Mouse (Mus musculus): ENCODE results near the gene Adgrb2. TPM values are rescaled to one million over a fixed set of nuclear protein-coding genes. Genes with fewer than 3 reads are reported as not detected.
A peak's percentile ranks its signal among the peaks of the same experiment; 100 is the strongest.

The Adgrb2 gene
- polyA plus RNA-seq, 1 experiment from 2014 or later, result 2.6 TPM

DNA sequence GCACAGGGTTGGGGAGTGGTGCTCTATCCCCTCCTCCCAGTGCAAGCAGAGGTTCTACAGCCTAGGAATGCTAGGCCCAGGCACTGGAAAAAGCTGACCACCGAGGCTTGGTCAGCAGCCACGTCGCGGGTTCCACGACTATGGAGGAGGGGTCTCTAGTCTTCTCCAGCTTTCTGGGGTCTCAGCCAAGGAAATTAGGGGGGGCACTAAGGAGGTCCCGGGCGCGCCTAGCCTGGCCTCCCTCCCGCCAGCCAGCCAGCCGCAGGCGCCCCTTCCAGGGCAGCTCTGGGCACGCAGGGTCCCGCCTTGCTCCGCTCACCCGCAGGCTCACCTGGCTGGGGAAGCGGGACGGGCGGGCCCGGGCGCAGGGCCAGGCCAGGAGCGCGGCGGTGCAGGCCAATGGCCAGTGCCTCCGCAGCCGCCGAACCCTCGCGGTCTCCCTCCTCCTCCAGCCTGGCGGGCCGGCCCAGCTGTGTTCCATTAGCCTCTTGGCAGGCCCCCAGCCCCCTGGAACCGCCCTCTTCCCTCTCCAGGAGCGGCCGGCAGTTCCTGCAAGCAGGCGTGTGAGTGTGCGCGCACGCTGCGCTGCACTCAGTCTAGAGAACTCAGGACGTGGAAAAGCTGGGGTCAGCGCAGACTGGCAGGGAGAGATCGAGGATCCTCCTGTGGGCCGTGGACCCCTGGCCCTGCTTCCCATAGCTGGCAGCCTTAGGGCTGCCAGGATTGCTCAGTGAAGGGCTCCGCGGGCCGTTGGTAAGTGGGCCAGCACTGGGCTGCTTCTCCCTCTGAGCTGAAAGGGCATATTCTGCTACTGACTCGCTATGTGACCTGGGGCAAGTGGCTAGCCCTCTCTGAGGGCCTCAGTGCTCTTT lies 62.9 kb downstream of the Adgrb2 start, which contains the start of gene Col16a1:
TSS of gene Col16a1 (plus strand) at position 510 of the 872 bp plus-strand sequence.
- Histone ChIP-seq H3K27ac (replicated peaks in 1 of 2; ENCODE audit: control insufficient read depth in 1 of 2, insufficient read depth in 1 of 2, low read depth in 2 of 2, low read length in 2 of 2) (peak within 1 kb of the TSS; percentile 75 to 85), H3K4me3 (ENCODE audit: control insufficient read depth in 1 of 2, insufficient read depth in 1 of 2, low read depth in 1 of 2, low read length in 2 of 2) (peak within 1 kb of the TSS; percentile 48 to 55), H3K4me1 (ENCODE audit: control insufficient read depth in 2 of 2, insufficient read depth in 2 of 2, low read length in 2 of 2) (peaks cover 25 to 37% of the 10 kb centered on the region in 2 experiments), H3K4me2 (ENCODE audit: low read length) (peak within 1 kb of the TSS; percentile 88), H3K36me3 (ENCODE audit: control insufficient read depth, insufficient read depth, low read length) (no peaks in the 10 kb centered on the region), H3K27me3 (ENCODE audit: control insufficient read depth, insufficient read depth, low read length) (no peaks in the 10 kb centered on the region), H3K9me3 (ENCODE audit: control insufficient read depth, low read length) (no peaks in the 10 kb centered on the region), H3K9ac (ENCODE audit: low read length) (peak within 1 kb of the TSS; percentile 72)
- WGBS, result 3% methylated on average over 44 of the region's 46 CpGs
- ATAC-seq (ENCODE audit: insufficient number of reproducible peaks, insufficient read depth, low FRiP score, low read depth), result peak; percentile 79

DNA sequence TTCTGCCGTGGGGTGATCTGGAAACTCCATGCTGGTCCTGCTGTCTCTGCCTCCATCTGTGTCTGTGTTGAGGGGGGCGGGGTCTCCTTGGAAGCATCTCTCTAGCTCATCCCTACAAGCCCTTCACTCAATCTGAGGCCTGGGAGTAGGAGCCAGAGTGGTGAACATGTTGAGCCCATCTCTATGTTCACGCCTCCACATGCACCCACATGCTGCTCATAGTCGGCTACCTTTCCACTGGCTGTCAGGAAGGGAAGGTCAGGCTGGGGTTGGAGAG lies 63.5 kb downstream of the Adgrb2 start:
- H3K27ac ChIP-seq (replicated peaks in 1 of 2; ENCODE audit: control insufficient read depth in 1 of 2, insufficient read depth in 1 of 2, low read depth in 2 of 2, low read length in 2 of 2), result peak overlapping the region in 1 of 2 experiments; percentile 85; a peak in 3 of 4 replicates
- H3K9ac ChIP-seq (ENCODE audit: low read length), result peak overlapping the region; percentile 72
- WGBS, result 55% methylated on average over 4 of the region's 4 CpGs
- no peak for ATAC-seq (ENCODE audit: insufficient number of reproducible peaks, insufficient read depth, low FRiP score, low read depth)
- H3K9me3 ChIP-seq (ENCODE audit: control insufficient read depth, low read length), result no peaks in the 10 kb centered on the region
- peaks cover 25 to 39% of the 10 kb centered on the region in 2 experiments for H3K4me1 ChIP-seq (ENCODE audit: control insufficient read depth in 2 of 2, insufficient read depth in 2 of 2, low read length in 2 of 2)
- peak overlapping the region; percentile 88 for H3K4me2 ChIP-seq (ENCODE audit: low read length)
- no peaks in the 10 kb centered on the region for H3K36me3 ChIP-seq (ENCODE audit: control insufficient read depth, insufficient read depth, low read length)
- H3K4me3 ChIP-seq (ENCODE audit: control insufficient read depth in 1 of 2, insufficient read depth in 1 of 2, low read depth in 1 of 2, low read length in 2 of 2), result peak overlapping the region; percentile 48 to 55
- H3K27me3 ChIP-seq (ENCODE audit: control insufficient read depth, insufficient read depth, low read length), result no peaks in the 10 kb centered on the region

DNA sequence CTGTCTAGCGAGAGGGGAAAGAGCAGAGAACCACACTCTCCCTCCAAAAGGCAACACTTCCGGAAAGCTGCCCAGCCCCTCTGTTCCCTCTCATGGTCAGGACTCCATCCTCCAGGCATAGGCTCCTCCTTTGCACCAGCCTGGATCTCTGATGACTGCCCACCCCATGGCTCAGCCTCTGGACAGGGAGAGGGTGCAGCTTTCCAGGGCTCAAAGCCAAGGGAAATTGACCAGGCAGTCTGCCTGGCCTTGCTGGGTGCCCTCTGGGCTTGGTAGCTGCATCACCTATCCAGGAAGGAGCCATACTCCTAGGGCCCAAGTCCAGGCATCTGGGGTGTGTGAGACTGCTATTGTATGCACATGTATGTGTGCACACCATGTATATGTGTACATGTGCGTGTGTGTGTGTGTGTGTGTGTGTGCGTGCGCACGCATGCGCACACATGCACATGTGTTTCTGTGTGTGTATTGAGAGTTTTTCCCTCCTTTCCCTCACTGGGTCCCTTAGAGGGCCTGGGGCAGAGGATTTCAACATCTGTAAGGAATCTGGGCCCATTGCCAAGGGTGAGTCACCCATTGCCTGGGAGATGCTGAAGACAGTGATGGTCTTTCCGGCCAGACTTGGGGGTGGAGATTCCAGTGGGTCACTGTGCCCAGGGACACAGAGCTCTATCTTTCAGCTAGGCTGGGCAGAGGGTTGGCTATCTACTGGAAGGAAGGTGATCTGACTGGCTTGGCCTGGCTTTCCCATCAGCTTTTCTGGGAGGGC lies 65.6 kb downstream of the Adgrb2 start:
- no peak; the same call in 1 of the 2 replicates for ATAC-seq (ENCODE audit: insufficient number of reproducible peaks, insufficient read depth, low FRiP score, low read depth)
- WGBS, result 70% methylated on average over 8 of the region's 8 CpGs
- H3K9ac ChIP-seq (ENCODE audit: low read length), result peak overlapping the region; percentile 1; the same call in 1 of the 2 replicates
- H3K4me3 ChIP-seq (ENCODE audit: control insufficient read depth in 1 of 2, insufficient read depth in 1 of 2, low read depth in 1 of 2, low read length in 2 of 2), result no peak overlapping the region
- peaks cover 24 to 37% of the 10 kb centered on the region in 2 experiments for H3K4me1 ChIP-seq (ENCODE audit: control insufficient read depth in 2 of 2, insufficient read depth in 2 of 2, low read length in 2 of 2)
- no peaks in the 10 kb centered on the region; the same call in none of the 2 replicates for H3K27me3 ChIP-seq (ENCODE audit: control insufficient read depth, insufficient read depth, low read length)
- H3K27ac ChIP-seq (replicated peaks in 1 of 2; ENCODE audit: control insufficient read depth in 1 of 2, insufficient read depth in 1 of 2, low read depth in 2 of 2, low read length in 2 of 2), result peak overlapping the region; percentile 29 to 64
- H3K9me3 ChIP-seq (ENCODE audit: control insufficient read depth, low read length), result no peaks in the 10 kb centered on the region
- H3K4me2 ChIP-seq (ENCODE audit: low read length), result peak overlapping the region; percentile 18; the same call in 1 of the 2 replicates
- no peaks in the 10 kb centered on the region for H3K36me3 ChIP-seq (ENCODE audit: control insufficient read depth, insufficient read depth, low read length)

DNA sequence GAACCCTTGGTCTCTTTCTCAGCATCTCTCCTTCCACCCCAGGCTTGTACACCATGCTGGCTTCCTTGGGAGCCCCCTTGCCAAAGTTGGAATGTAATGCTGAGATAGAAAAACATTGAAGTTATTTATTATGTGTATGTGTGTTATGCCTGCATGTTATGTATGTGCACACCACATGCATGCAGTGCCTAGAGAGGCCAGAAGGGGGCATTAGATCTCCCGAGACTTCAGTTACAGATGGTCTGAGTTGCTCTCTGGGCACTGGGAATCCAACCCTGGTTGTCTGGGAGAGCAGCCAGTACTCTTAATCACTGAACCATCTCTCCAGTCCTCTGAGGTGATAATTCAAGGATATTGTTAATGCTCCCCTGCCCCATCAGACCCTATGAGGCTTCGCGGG lies 67.6 kb downstream of the Adgrb2 start:
- H3K9ac ChIP-seq (ENCODE audit: low read length), result no peak overlapping the region
- no peak overlapping the region for H3K4me2 ChIP-seq (ENCODE audit: low read length)
- no peaks in the 10 kb centered on the region for H3K36me3 ChIP-seq (ENCODE audit: control insufficient read depth, insufficient read depth, low read length)
- no peak overlapping the region for H3K4me3 ChIP-seq (ENCODE audit: control insufficient read depth in 1 of 2, insufficient read depth in 1 of 2, low read depth in 1 of 2, low read length in 2 of 2)
- WGBS, result 86% methylated on average over 3 of the region's 3 CpGs
- no peak overlapping the region for H3K27ac ChIP-seq (replicated peaks in 1 of 2; ENCODE audit: control insufficient read depth in 1 of 2, insufficient read depth in 1 of 2, low read depth in 2 of 2, low read length in 2 of 2)
- no peaks in the 10 kb centered on the region; the same call in none of the 2 replicates for H3K27me3 ChIP-seq (ENCODE audit: control insufficient read depth, insufficient read depth, low read length)
- H3K9me3 ChIP-seq (ENCODE audit: control insufficient read depth, low read length), result no peaks in the 10 kb centered on the region
- peaks cover 18 to 30% of the 10 kb centered on the region in 2 experiments for H3K4me1 ChIP-seq (ENCODE audit: control insufficient read depth in 2 of 2, insufficient read depth in 2 of 2, low read length in 2 of 2)
- ATAC-seq (ENCODE audit: insufficient number of reproducible peaks, insufficient read depth, low FRiP score, low read depth), result no peak

GRCm38 (mm10) chr4:130053111-130053510 lies 68.4 kb downstream of the Adgrb2 start:
- no peak overlapping the region for H3K9ac ChIP-seq (ENCODE audit: low read length)
- peaks cover 18 to 25% of the 10 kb centered on the region in 2 experiments for H3K4me1 ChIP-seq (ENCODE audit: control insufficient read depth in 2 of 2, insufficient read depth in 2 of 2, low read length in 2 of 2)
- no peak overlapping the region for H3K4me3 ChIP-seq (ENCODE audit: control insufficient read depth in 1 of 2, insufficient read depth in 1 of 2, low read depth in 1 of 2, low read length in 2 of 2)
- H3K9me3 ChIP-seq (ENCODE audit: control insufficient read depth, low read length), result no peaks in the 10 kb centered on the region
- no peak overlapping the region for H3K27ac ChIP-seq (replicated peaks in 1 of 2; ENCODE audit: control insufficient read depth in 1 of 2, insufficient read depth in 1 of 2, low read depth in 2 of 2, low read length in 2 of 2)
- H3K27me3 ChIP-seq (ENCODE audit: control insufficient read depth, insufficient read depth, low read length), result no peaks in the 10 kb centered on the region; the same call in none of the 2 replicates
- 75% methylated on average over 9 of the region's 9 CpGs for WGBS
- H3K4me2 ChIP-seq (ENCODE audit: low read length), result no peak overlapping the region
- no peaks in the 10 kb centered on the region for H3K36me3 ChIP-seq (ENCODE audit: control insufficient read depth, insufficient read depth, low read length)
- no peak for ATAC-seq (ENCODE audit: insufficient number of reproducible peaks, insufficient read depth, low FRiP score, low read depth)

GRCm38 (mm10) chr4:130054727-130055126 lies 70.1 kb downstream of the Adgrb2 start:
- no peak overlapping the region for H3K27ac ChIP-seq (replicated peaks in 1 of 2; ENCODE audit: control insufficient read depth in 1 of 2, insufficient read depth in 1 of 2, low read depth in 2 of 2, low read length in 2 of 2)
- H3K4me2 ChIP-seq (ENCODE audit: low read length), result no peak overlapping the region
- no peaks in the 10 kb centered on the region for H3K9me3 ChIP-seq (ENCODE audit: control insufficient read depth, low read length)
- H3K27me3 ChIP-seq (ENCODE audit: control insufficient read depth, insufficient read depth, low read length), result no peaks in the 10 kb centered on the region; the same call in none of the 2 replicates
- 0 out of 2 replicates have a peak, but pooled peaks cover 6% of the 10 kb centered on the region for H3K36me3 ChIP-seq (ENCODE audit: control insufficient read depth, insufficient read depth, low read length)
- H3K4me1 ChIP-seq (ENCODE audit: control insufficient read depth in 2 of 2, insufficient read depth in 2 of 2, low read length in 2 of 2), result peaks cover 14 to 20% of the 10 kb centered on the region in 2 experiments
- H3K4me3 ChIP-seq (ENCODE audit: control insufficient read depth in 1 of 2, insufficient read depth in 1 of 2, low read depth in 1 of 2, low read length in 2 of 2), result no peak overlapping the region
- no peak for ATAC-seq (ENCODE audit: insufficient number of reproducible peaks, insufficient read depth, low FRiP score, low read depth)
- 43% methylated on average over 1 of the region's 1 CpGs for WGBS
- no peak overlapping the region for H3K9ac ChIP-seq (ENCODE audit: low read length)

- Histone ChIP-seq H3K36me3 (ENCODE audit: control insufficient read depth, insufficient read depth, low read length) (0 out of 2 replicates have a peak, but pooled peaks cover 6% of the 10 kb centered on the region), H3K27ac (replicated peaks in 1 of 2; ENCODE audit: control insufficient read depth in 1 of 2, insufficient read depth in 1 of 2, low read depth in 2 of 2, low read length in 2 of 2) (no peak overlapping the region), H3K9ac (ENCODE audit: low read length) (no peak overlapping the region), H3K4me2 (ENCODE audit: low read length) (no peak overlapping the region), H3K27me3 (ENCODE audit: control insufficient read depth, insufficient read depth, low read length) (no peaks in the 10 kb centered on the region; the same call in none of the 2 replicates), H3K4me3 (ENCODE audit: control insufficient read depth in 1 of 2, insufficient read depth in 1 of 2, low read depth in 1 of 2, low read length in 2 of 2) (no peak overlapping the region), H3K9me3 (ENCODE audit: control insufficient read depth, low read length) (no peaks in the 10 kb centered on the region), H3K4me1 (ENCODE audit: control insufficient read depth in 2 of 2, insufficient read depth in 2 of 2, low read length in 2 of 2) (peaks cover 7 to 14% of the 10 kb centered on the region in 2 experiments)
- no peak for ATAC-seq (ENCODE audit: insufficient number of reproducible peaks, insufficient read depth, low FRiP score, low read depth)
- WGBS, result 80% methylated on average over 14 of the region's 14 CpGs
These were observed 70.7 kb downstream of the Adgrb2 start for GRCm38 (mm10) chr4:130055160-130056010.
